16 mouse cellular contexts compared by ENCODE assay signal in the genomic region with DNA sequence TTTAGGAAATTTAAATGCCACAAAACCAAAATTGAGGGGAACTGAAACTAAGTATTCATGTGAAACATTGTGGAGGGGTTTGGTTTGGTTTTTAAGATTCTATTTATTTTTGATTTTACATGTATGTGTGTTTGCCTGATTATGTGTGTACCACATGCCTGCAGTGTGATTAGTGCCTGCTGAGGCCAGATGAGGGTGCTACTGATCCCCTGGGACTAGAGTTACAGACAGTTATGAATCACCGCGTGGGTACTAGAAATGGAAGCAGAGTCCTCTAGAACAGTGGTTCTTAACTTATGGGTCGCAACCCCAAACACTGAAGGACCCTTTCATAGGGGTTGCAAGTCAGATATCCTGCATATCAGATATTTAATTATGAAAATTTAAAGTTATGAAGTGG. TPM values are rescaled to one million over a fixed set of nuclear protein-coding genes. Genes with fewer than 3 reads are reported as not detected.
DNase-seq lines count a peak whose midpoint lies in the region; ATAC-seq and TF ChIP-seq lines count a peak whose summit lies in the region.
"Had no signal": no experiment of that assay in that cellular context is flagged by ENCODE, and none has a peak within 500 bp of the region (broad histone marks: within the 10 kb centered on the region; RNA-seq: fewer than 3 reads in every experiment).

No protein-coding gene starts in this region.

- no peak for TF ChIP-seq POLR2A in kidney, adult 2 months (IDR thresholded peaks at IDR 0.05; ENCODE audit: low read depth, low read length)
- no peak for TF ChIP-seq POLR2A in embryonic fibroblast, embryonic 13.5 days (IDR thresholded peaks at IDR 0.05; ENCODE audit: low read depth, low read length)
- TF ChIP-seq POLR2A in limb, embryonic 14.5 days (IDR thresholded peaks at IDR 0.05; ENCODE audit: borderline replicate concordance, extremely low read depth, insufficient read depth, insufficient read length), result no peak

- 90% methylated on average over 3 of the region's 3 CpGs for whole genome bisulfite sequencing in kidney, adult 2 months
- WGBS in limb, embryonic 14.5 days, result 77% methylated on average over 3 of the region's 3 CpGs

- 0 out of 2 replicates have a peak, but pooled peaks have one; percentile 8 for TF ChIP-seq CTCF in kidney, adult 2 months (conservative IDR thresholded peaks at IDR 0.05; ENCODE audit: insufficient read depth, insufficient read length, low read depth, low read length)
- no peak for TF ChIP-seq CTCF in embryonic fibroblast, embryonic 13.5 days (IDR thresholded peaks at IDR 0.05; ENCODE audit: borderline replicate concordance, insufficient read depth, low read length)

- intact Hi-C loops in left cerebral cortex, postnatal 14 days (cut with DNase I), result loop anchor here (5.0 kb wide), 1 partner anchor 171 kb away; no protein-coding TSS in a partner anchor

- H3K4me3 ChIP-seq in kidney, adult 2 months (ENCODE audit: insufficient read depth, low read depth, low read length), result no peak overlapping the region
- H3K4me3 ChIP-seq in embryonic fibroblast, embryonic 13.5 days (ENCODE audit: insufficient read depth, low read length), result no peak overlapping the region
- no peak overlapping the region for H3K4me3 ChIP-seq in limb, embryonic 14.5 days (replicated peaks; ENCODE audit: low read length)
- H3K4me3 ChIP-seq: myocyte had no signal

- H3K4me1 ChIP-seq in kidney, adult 2 months (ENCODE audit: control insufficient read depth, insufficient read depth, low read length), result no peaks in the 10 kb centered on the region
- H3K4me1 ChIP-seq in embryonic fibroblast, embryonic 13.5 days (ENCODE audit: control insufficient read depth, insufficient read depth, low read length), result no peaks in the 10 kb centered on the region; the same call in 1 of the 2 replicates
- 0 out of 2 replicates have a peak, but pooled peaks cover 6% of the 10 kb centered on the region for H3K4me1 ChIP-seq in limb, embryonic 14.5 days (ENCODE audit: control insufficient read depth, insufficient read depth, low read length)

- ATAC-seq in limb, embryonic 14.5 days (ENCODE audit: low FRiP score, low read depth), result no peak

- H3K36me3 ChIP-seq in kidney, adult 2 months (ENCODE audit: control insufficient read depth, insufficient read depth, low read length), result no peaks in the 10 kb centered on the region
- no peaks in the 10 kb centered on the region for H3K36me3 ChIP-seq in limb, embryonic 14.5 days (ENCODE audit: control insufficient read depth, insufficient read depth, low read length)
- H3K36me3 ChIP-seq: limb, embryonic 15.5 days had no signal

- no peak overlapping the region; the same call in 1 of the 2 replicates for H3K4me2 ChIP-seq in limb, embryonic 14.5 days (replicated peaks; ENCODE audit: low read depth, low read length, severe bottlenecking)

- no peaks in the 10 kb centered on the region for H3K9me3 ChIP-seq in limb, embryonic 14.5 days (ENCODE audit: control insufficient read depth, low read length)
- H3K9me3 ChIP-seq: limb, embryonic 15.5 days had no signal

- H3K27me3 ChIP-seq in kidney, adult 2 months (replicated peaks; ENCODE audit: control insufficient read depth, insufficient read depth, low read length), result no peaks in the 10 kb centered on the region
- H3K27me3 ChIP-seq in limb, embryonic 14.5 days (ENCODE audit: control insufficient read depth, insufficient read depth, low read length), result no peaks in the 10 kb centered on the region
- H3K27me3 ChIP-seq: limb, embryonic 15.5 days had no signal

- H3K27ac ChIP-seq in kidney, adult 2 months (ENCODE audit: insufficient read depth, low read depth, low read length), result no peak overlapping the region
- H3K27ac ChIP-seq in embryonic fibroblast, embryonic 13.5 days (ENCODE audit: insufficient read depth, low read length), result peak overlapping the region; percentile 22; the same call in 1 of the 2 replicates
- H3K27ac ChIP-seq in limb, embryonic 14.5 days (replicated peaks; ENCODE audit: low read depth, low read length), result 0 out of 2 replicates have a peak overlapping the region, but pooled peaks have one; percentile 3

- no peak for DNase-seq in kidney, adult 2 months
- no peak for DNase-seq in kidney, postnatal 25 days
- DNase-seq in A20 (ENCODE audit: low read depth, low spot score), result peak; percentile 52
- DNase-seq in limb, embryonic 14.5 days (ENCODE audit: low spot score), result no peak
- no peak for DNase-seq in urinary bladder, postnatal 36 days (ENCODE audit: low spot score in 2 of 2)
- DNase-seq in kidney, adult 11 months, result no peak
- DNase-seq in left cerebral cortex, postnatal 14 days (ENCODE audit: low spot score in 2 of 2), result no peak
- DNase-seq: adrenal gland, postnatal 14 days; cerebellum, adult 11-12 months; gastrocnemius, postnatal 36 days; kidney, adult 8-10 months; layer of hippocampus, adult 9-11 months; lung, postnatal 36 days had no signal

- no peak overlapping the region for H3K9ac ChIP-seq in limb, embryonic 14.5 days (ENCODE audit: low read depth, low read length, severe bottlenecking)
- H3K9ac ChIP-seq: limb, embryonic 15.5 days had no signal

RNA-seq across cellular contexts. Expression of gene Nfe2l3, which starts 54.0 kb away (rescaled TPM):
- polyA plus RNA-seq in kidney, adult 2 months (2012; rRNA removed), result 0.75 and 1.3 TPM in 2 replicates
- 0.19 and 0.45 TPM in 2 replicates for polyA plus RNA-seq in embryonic fibroblast, embryonic 13.5 days (2011; ENCODE audit: insufficient read length, low read depth, missing spikeins)
- polyA plus RNA-seq in limb, embryonic 14.5 days (2012; rRNA removed), result 2.4 TPM in 2 replicates
- 2.4 and 4.0 TPM in 2 replicates for polyA plus RNA-seq in limb, embryonic 14.5 days (2014; fragmentation: Nextera tagmentation; extraction: Ambion mirVana)
- 1 to 10 TPM; 2.5 to 3.6 TPM for total RNA-seq in left cerebral cortex, postnatal 14 days (2021)
